Mouse (Mus musculus): ENCODE measurements at regions not wholly inside any gene's neighbourhood (a gene's known extent, or its start where the extent isn't known, plus 50 kb on each side); places are given as distances from the start of the nearest gene placed in this dataset.

GRCm38 (mm10) chr4:9027383-9027782 lies 788.5 kb upstream of the Car8 start:
- TF ChIP-seq CTCF (IDR thresholded peaks at IDR 0.05; ENCODE audit: insufficient read depth, low read depth, low read length) (no peak), POLR2A (IDR thresholded peaks at IDR 0.05; ENCODE audit: insufficient read depth, low read depth, low read length) (no peak)
